Mouse (Mus musculus): ENCODE data around the gene Sobp. TPM values are rescaled to one million over a fixed set of nuclear protein-coding genes. Genes with fewer than 3 reads are reported as not detected.

Gene Sobp
- polyA plus RNA-seq, 1 experiment, result 0.36 TPM

GRCm38 (mm10) chr10:43155046-43155560 is 19.2 kb downstream of the Sobp start:
- no peaks in the 10 kb centered on the region for H3K4me1 ChIP-seq (ENCODE audit: control insufficient read depth, insufficient read depth, low read length)
- no peak overlapping the region for H3K27ac ChIP-seq (ENCODE audit: insufficient read depth, low read length)
- H3K9me3 ChIP-seq (replicated peaks; ENCODE audit: control insufficient read depth, insufficient read depth, low read length, poor library complexity, severe bottlenecking), result no peaks in the 10 kb centered on the region
- no peaks in the 10 kb centered on the region; the same call in 1 of the 2 replicates for H3K27me3 ChIP-seq (ENCODE audit: control insufficient read depth, insufficient read depth, low read length, poor library complexity, severe bottlenecking)
- no peaks in the 10 kb centered on the region for H3K36me3 ChIP-seq (ENCODE audit: control insufficient read depth, insufficient read depth, low read length, poor library complexity, severe bottlenecking)
- TF ChIP-seq CTCF (IDR thresholded peaks at IDR 0.05; ENCODE audit: low read depth, low read length) (no peak), POLR2A (IDR thresholded peaks at IDR 0.05; ENCODE audit: insufficient read depth, low read length) (no peak), EP300 (IDR thresholded peaks at IDR 0.05; ENCODE audit: insufficient read depth, low read depth, low read length) (no peak)
- no peak overlapping the region for H3K4me3 ChIP-seq (ENCODE audit: low read depth, low read length)
- H3K9ac ChIP-seq (ENCODE audit: low read depth, poor library complexity, severe bottlenecking), result no peak overlapping the region

- H3K4me1 ChIP-seq (ENCODE audit: control insufficient read depth, insufficient read depth, low read length), result no peaks in the 10 kb centered on the region
- H3K9ac ChIP-seq (ENCODE audit: low read depth, poor library complexity, severe bottlenecking), result no peak overlapping the region
- H3K4me3 ChIP-seq (ENCODE audit: low read depth, low read length), result no peak overlapping the region
- no peaks in the 10 kb centered on the region; the same call in 1 of the 2 replicates for H3K27me3 ChIP-seq (ENCODE audit: control insufficient read depth, insufficient read depth, low read length, poor library complexity, severe bottlenecking)
- H3K9me3 ChIP-seq (replicated peaks; ENCODE audit: control insufficient read depth, insufficient read depth, low read length, poor library complexity, severe bottlenecking), result no peaks in the 10 kb centered on the region
- TF ChIP-seq POLR2A (IDR thresholded peaks at IDR 0.05; ENCODE audit: insufficient read depth, low read length) (no peak), CTCF (IDR thresholded peaks at IDR 0.05; ENCODE audit: low read depth, low read length) (no peak), EP300 (IDR thresholded peaks at IDR 0.05; ENCODE audit: insufficient read depth, low read depth, low read length) (no peak)
- H3K36me3 ChIP-seq (ENCODE audit: control insufficient read depth, insufficient read depth, low read length, poor library complexity, severe bottlenecking), result no peaks in the 10 kb centered on the region
- no peak overlapping the region for H3K27ac ChIP-seq (ENCODE audit: insufficient read depth, low read length)
These were observed 21.7 kb downstream of the Sobp start for GRCm38 (mm10) chr10:43152643-43153042.

DNA sequence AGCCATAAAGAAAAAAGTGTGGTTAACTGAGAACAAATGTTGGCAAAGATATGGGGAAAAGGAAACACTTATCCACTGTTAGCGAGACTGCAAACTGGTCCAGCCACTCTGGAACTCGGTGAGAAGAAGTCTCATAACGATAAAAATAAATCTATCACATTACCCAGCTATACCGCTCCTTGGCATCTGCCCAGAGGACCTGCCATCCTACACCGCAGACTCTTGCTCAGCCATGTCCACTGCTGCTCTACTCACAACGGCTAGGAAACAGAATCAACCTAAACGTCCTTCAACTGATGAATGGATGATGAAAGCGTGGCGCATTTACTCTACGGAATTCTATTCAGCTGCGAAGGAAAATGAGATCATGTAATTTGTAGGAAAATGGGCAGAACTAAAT is 25.9 kb downstream of the Sobp start:
- H3K9ac ChIP-seq (ENCODE audit: low read depth, poor library complexity, severe bottlenecking), result no peak overlapping the region
- H3K4me3 ChIP-seq (ENCODE audit: low read depth, low read length), result no peak overlapping the region
- H3K9me3 ChIP-seq (replicated peaks; ENCODE audit: control insufficient read depth, insufficient read depth, low read length, poor library complexity, severe bottlenecking), result no peaks in the 10 kb centered on the region
- H3K4me1 ChIP-seq (ENCODE audit: control insufficient read depth, insufficient read depth, low read length), result no peaks in the 10 kb centered on the region
- H3K36me3 ChIP-seq (ENCODE audit: control insufficient read depth, insufficient read depth, low read length, poor library complexity, severe bottlenecking), result no peaks in the 10 kb centered on the region
- H3K27ac ChIP-seq (ENCODE audit: insufficient read depth, low read length), result no peak overlapping the region
- H3K27me3 ChIP-seq (ENCODE audit: control insufficient read depth, insufficient read depth, low read length, poor library complexity, severe bottlenecking), result no peaks in the 10 kb centered on the region
- TF ChIP-seq CTCF (IDR thresholded peaks at IDR 0.05; ENCODE audit: low read depth, low read length) (no peak), POLR2A (IDR thresholded peaks at IDR 0.05; ENCODE audit: insufficient read depth, low read length) (no peak), EP300 (IDR thresholded peaks at IDR 0.05; ENCODE audit: insufficient read depth, low read depth, low read length) (no peak)

- no peaks in the 10 kb centered on the region for H3K36me3 ChIP-seq (ENCODE audit: control insufficient read depth, insufficient read depth, low read length, poor library complexity, severe bottlenecking)
- H3K9me3 ChIP-seq (replicated peaks; ENCODE audit: control insufficient read depth, insufficient read depth, low read length, poor library complexity, severe bottlenecking), result no peaks in the 10 kb centered on the region
- H3K4me1 ChIP-seq (ENCODE audit: control insufficient read depth, insufficient read depth, low read length), result no peaks in the 10 kb centered on the region
- no peak overlapping the region for H3K27ac ChIP-seq (ENCODE audit: insufficient read depth, low read length)
- no peak overlapping the region for H3K9ac ChIP-seq (ENCODE audit: low read depth, poor library complexity, severe bottlenecking)
- TF ChIP-seq CTCF (IDR thresholded peaks at IDR 0.05; ENCODE audit: low read depth, low read length), result no peak
- TF ChIP-seq EP300 (IDR thresholded peaks at IDR 0.05; ENCODE audit: insufficient read depth, low read depth, low read length), result no peak
- no peak for TF ChIP-seq POLR2A (IDR thresholded peaks at IDR 0.05; ENCODE audit: insufficient read depth, low read length)
- H3K4me3 ChIP-seq (ENCODE audit: low read depth, low read length), result no peak overlapping the region
- H3K27me3 ChIP-seq (ENCODE audit: control insufficient read depth, insufficient read depth, low read length, poor library complexity, severe bottlenecking), result no peaks in the 10 kb centered on the region
These were observed 31.2 kb downstream of the Sobp start for GRCm38 (mm10) chr10:43143173-43143572.

GRCm38 (mm10) chr10:43134027-43134426 is 40.3 kb downstream of the Sobp start:
- Histone ChIP-seq H3K27ac (ENCODE audit: insufficient read depth, low read length) (no peak overlapping the region), H3K36me3 (ENCODE audit: control insufficient read depth, insufficient read depth, low read length, poor library complexity, severe bottlenecking) (no peaks in the 10 kb centered on the region), H3K9me3 (replicated peaks; ENCODE audit: control insufficient read depth, insufficient read depth, low read length, poor library complexity, severe bottlenecking) (no peaks in the 10 kb centered on the region), H3K27me3 (ENCODE audit: control insufficient read depth, insufficient read depth, low read length, poor library complexity, severe bottlenecking) (no peaks in the 10 kb centered on the region), H3K4me3 (ENCODE audit: low read depth, low read length) (no peak overlapping the region), H3K9ac (ENCODE audit: low read depth, poor library complexity, severe bottlenecking) (no peak overlapping the region), H3K4me1 (ENCODE audit: control insufficient read depth, insufficient read depth, low read length) (no peaks in the 10 kb centered on the region)
- TF ChIP-seq EP300 (IDR thresholded peaks at IDR 0.05; ENCODE audit: insufficient read depth, low read depth, low read length), result no peak
- no peak for TF ChIP-seq CTCF (IDR thresholded peaks at IDR 0.05; ENCODE audit: low read depth, low read length)
- no peak for TF ChIP-seq POLR2A (IDR thresholded peaks at IDR 0.05; ENCODE audit: insufficient read depth, low read length)

DNA sequence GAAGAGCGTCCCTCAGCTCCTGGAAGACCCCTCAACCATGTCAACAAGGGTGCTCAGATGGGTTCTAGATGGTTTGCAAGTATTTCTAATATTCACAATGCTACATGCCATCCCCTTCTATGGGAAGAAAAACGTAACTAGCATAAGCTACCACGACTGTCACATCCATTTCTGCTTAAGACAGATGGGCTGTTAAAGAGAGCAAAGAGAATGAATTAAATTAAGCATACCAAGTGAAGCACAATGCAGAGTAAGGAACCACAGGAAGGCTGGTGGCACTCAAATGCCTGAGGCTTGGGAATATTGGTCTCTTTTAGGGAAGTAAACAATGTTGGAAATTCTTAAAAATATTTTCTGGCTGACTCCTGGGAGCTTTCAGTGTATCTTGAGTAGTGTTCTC is 45.6 kb downstream of the Sobp start:
- no peak overlapping the region for H3K27ac ChIP-seq (ENCODE audit: insufficient read depth, low read length)
- no peaks in the 10 kb centered on the region for H3K9me3 ChIP-seq (replicated peaks; ENCODE audit: control insufficient read depth, insufficient read depth, low read length, poor library complexity, severe bottlenecking)
- no peaks in the 10 kb centered on the region for H3K36me3 ChIP-seq (ENCODE audit: control insufficient read depth, insufficient read depth, low read length, poor library complexity, severe bottlenecking)
- no peak overlapping the region for H3K4me3 ChIP-seq (ENCODE audit: low read depth, low read length)
- H3K27me3 ChIP-seq (ENCODE audit: control insufficient read depth, insufficient read depth, low read length, poor library complexity, severe bottlenecking), result no peaks in the 10 kb centered on the region
- H3K4me1 ChIP-seq (ENCODE audit: control insufficient read depth, insufficient read depth, low read length), result no peaks in the 10 kb centered on the region
- TF ChIP-seq CTCF (IDR thresholded peaks at IDR 0.05; ENCODE audit: low read depth, low read length) (no peak), EP300 (IDR thresholded peaks at IDR 0.05; ENCODE audit: insufficient read depth, low read depth, low read length) (no peak)
- no peak overlapping the region for H3K9ac ChIP-seq (ENCODE audit: low read depth, poor library complexity, severe bottlenecking)
